Mouse (Mus musculus) bone marrow macrophage, adult 2 months (primary cell): ENCODE results near the gene Pcyt1a. TPM values are rescaled to one million over a fixed set of nuclear protein-coding genes. Genes with fewer than 3 reads are reported as not detected.

Experiments used
- H3K27ac ChIP-seq: 2 replicates; pipeline ENCODE4 v1.5.1; 2012; ENCODE audit warnings: low read depth, low read length; ENCODE audit not compliant: insufficient read depth
- H3K4me1 ChIP-seq: 2 replicates; pipeline ENCODE4 v1.6.1; 2012; ENCODE audit warnings: low read length; ENCODE audit not compliant: control insufficient read depth, insufficient read depth
- H3K4me3 ChIP-seq: 2 replicates; pipeline ENCODE4 v1.5.1; 2012; ENCODE audit warnings: mild to moderate bottlenecking, low read length, moderate library complexity; ENCODE audit not compliant: insufficient read depth
- CTCF ChIP-seq: IDR thresholded peaks from 2 replicates; pipeline ENCODE4 v1.5.1; 2012; ENCODE audit warnings: low read depth, mild to moderate bottlenecking, low read length, moderate library complexity
- POLR2A ChIP-seq: IDR thresholded peaks from 2 replicates; pipeline ENCODE4 v1.6.1; 2012; ENCODE audit warnings: mild to moderate bottlenecking, low read depth, low read length, borderline replicate concordance
- polyA plus RNA-seq: library from polyadenylated mRNA; stranded (reverse); fragments of >200 nt; gene quantifications from 2 replicates; pipeline ENCODE4 v1.2.4, GENCODE M21; 2012; ENCODE audit not compliant: missing spikeins, insufficient read depth, insufficient read length

Pcyt1a gene
- polyA plus RNA-seq, 1 experiment = 100 TPM

DNA sequence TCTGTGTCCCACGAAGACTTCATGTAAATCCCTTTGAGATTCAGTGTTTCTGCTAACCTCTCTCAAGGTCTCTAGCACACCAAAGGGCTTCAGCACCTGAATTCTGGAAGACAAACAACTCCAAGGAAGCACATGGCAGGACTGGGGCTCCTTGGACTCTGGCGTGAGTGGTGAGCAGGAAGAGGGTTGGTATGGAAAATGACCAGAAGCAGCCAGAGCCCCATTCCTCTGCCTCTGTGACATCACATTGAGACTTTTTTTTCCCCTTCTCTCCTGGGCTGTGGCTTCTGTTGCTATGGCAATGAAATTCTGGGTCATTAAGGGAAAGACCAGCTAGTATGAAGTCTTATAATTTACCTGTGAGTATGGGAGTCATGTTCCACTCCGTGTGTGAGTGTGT is 65.2 kb downstream of the Pcyt1a start, which contains the start of gene Zdhhc19:
TSS of gene Zdhhc19 (plus strand) at position 301 of the 400 bp plus-strand sequence.
- Histone ChIP-seq H3K4me3 (no peak within 1 kb of the TSS), H3K27ac (no peak within 1 kb of the TSS), H3K4me1 (no peaks in the 10 kb centered on the region)
- TF ChIP-seq POLR2A = no peak
- no peak for TF ChIP-seq CTCF

DNA sequence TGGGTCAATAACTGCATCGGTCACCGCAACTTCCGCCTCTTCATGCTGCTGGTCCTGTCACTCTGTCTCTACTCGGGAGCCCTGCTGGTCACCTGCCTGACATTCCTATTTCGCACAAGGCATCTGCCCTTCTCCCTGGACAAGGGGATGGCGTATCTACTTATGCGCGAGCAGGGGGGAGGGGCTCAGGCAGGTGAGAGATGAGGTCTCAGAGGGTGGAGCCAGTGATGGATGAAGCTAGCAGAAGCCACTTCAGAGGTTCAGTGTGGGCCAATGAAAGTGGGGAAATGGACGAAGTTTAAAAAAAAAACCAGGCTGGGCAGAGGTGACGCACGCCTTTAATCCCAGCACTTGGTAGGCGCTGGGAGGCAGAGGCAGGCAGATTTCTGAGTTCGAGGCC is 68.3 kb downstream of the Pcyt1a start:
- Histone ChIP-seq H3K4me3 (no peak overlapping the region), H3K27ac (no peak overlapping the region), H3K4me1 (peaks cover 2% of the 10 kb centered on the region)
- TF ChIP-seq CTCF (no peak), POLR2A (no peak)

GRCm38 (mm10) chr16:32499430-32500037 is 68.8 kb downstream of the Pcyt1a start:
- Histone ChIP-seq H3K27ac (no peak overlapping the region), H3K4me3 (no peak overlapping the region), H3K4me1 (peaks cover 2% of the 10 kb centered on the region)
- peak; percentile 82 for TF ChIP-seq CTCF
- TF ChIP-seq POLR2A = no peak

GRCm38 (mm10) chr16:32501459-32501858 is 70.7 kb downstream of the Pcyt1a start:
- Histone ChIP-seq H3K4me1 (peaks cover 2% of the 10 kb centered on the region), H3K27ac (no peak overlapping the region), H3K4me3 (no peak overlapping the region)
- TF ChIP-seq POLR2A (no peak), CTCF (no peak)

DNA sequence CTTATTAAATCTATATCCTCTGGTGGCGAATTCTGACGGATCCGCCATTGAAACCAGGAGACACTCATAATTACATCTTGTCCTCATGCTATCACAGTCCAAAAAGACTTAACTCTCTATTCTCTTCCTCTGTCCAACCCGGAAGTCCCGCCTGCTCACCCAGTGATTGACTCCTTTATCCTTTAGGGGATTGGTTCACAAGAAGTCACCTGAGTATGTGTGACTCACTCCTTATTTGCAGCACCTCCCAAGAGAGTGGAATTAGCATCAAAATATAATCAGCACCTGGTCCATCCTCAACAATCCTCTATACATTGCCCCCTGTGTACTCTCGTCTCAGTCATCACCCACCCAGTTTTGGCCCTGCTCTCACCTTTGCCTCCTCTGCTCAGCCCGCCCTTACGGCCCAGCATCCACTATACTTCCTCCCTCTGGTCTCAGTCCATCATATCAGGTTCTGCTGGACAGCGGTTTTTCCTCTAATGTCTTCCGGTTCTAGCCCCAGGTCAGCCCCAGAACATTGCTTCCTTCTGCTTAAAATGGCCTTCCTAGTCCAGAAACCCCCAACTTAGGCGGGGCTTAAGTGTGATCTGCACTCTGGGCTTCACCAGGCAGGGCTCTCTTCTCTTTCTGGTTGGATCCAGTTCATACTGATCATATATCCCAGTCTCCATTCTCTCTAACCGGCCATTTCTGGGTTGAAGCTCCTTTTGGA is 72.1 kb downstream of the Pcyt1a start:
- Histone ChIP-seq H3K4me1 (peaks cover 2% of the 10 kb centered on the region), H3K27ac (no peak overlapping the region), H3K4me3 (no peak overlapping the region)
- TF ChIP-seq POLR2A = no peak
- no peak for TF ChIP-seq CTCF

- Histone ChIP-seq H3K4me1 (peaks cover 2% of the 10 kb centered on the region), H3K4me3 (no peak overlapping the region), H3K27ac (no peak overlapping the region)
- no peak for TF ChIP-seq POLR2A
- TF ChIP-seq CTCF = no peak
These were observed 72.9 kb downstream of the Pcyt1a start for GRCm38 (mm10) chr16:32503633-32504032.

DNA sequence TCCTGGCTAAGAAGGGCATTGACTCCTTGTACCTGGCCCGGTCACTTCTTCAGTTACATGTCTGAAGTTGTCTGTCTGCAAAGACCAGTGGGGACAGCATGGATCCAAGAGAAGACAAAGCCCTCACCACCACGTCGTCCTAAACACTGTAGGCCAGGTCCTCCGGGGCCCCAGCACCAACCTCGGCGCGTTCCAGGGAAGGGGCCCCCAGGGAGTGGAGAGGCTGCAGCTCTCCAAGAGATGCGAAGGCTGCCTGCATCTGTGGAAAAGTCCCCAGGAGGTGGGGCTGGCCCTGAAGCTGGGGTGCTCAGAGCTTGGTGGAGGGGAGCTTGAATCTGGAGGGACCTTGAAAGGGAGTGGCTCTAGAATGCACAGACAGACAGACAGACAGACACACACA is 75.6 kb downstream of the Pcyt1a start:
- TF ChIP-seq POLR2A = no peak
- no peak for TF ChIP-seq CTCF
- Histone ChIP-seq H3K4me1 (peaks cover 2% of the 10 kb centered on the region), H3K27ac (no peak overlapping the region)

GRCm38 (mm10) chr16:32506868-32507267 is 76.1 kb downstream of the Pcyt1a start:
- no peak overlapping the region for H3K4me3 ChIP-seq
- no peak overlapping the region for H3K27ac ChIP-seq
- TF ChIP-seq POLR2A (no peak), CTCF (no peak)
- no peaks in the 10 kb centered on the region for H3K4me1 ChIP-seq

More for the DNA sequence above, 75.6 kb downstream of the Pcyt1a start:
- H3K4me3 ChIP-seq = no peak overlapping the region

DNA sequence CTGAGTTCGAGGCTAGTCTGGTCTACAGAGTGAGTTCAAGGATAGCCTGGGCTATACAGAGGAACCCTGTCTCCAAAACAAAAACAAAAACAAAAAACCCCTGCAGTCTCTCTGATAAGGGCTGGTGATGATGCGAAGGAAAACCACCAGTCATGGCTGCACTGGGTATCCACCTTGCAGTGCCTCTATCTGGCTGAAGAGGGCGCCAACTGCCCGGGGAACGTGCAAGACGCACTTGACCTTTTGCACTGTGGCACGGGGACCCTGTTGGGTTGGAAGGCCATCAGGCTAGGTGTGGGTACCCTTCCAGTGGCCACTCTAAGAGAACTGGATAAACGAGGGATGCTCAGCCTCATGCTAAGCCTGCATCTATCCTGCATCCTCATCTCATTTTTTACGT is 76.7 kb downstream of the Pcyt1a start:
- Histone ChIP-seq H3K4me1 (no peaks in the 10 kb centered on the region), H3K4me3 (no peak overlapping the region)
- TF ChIP-seq CTCF = peak; percentile 90
- TF ChIP-seq POLR2A = no peak

DNA sequence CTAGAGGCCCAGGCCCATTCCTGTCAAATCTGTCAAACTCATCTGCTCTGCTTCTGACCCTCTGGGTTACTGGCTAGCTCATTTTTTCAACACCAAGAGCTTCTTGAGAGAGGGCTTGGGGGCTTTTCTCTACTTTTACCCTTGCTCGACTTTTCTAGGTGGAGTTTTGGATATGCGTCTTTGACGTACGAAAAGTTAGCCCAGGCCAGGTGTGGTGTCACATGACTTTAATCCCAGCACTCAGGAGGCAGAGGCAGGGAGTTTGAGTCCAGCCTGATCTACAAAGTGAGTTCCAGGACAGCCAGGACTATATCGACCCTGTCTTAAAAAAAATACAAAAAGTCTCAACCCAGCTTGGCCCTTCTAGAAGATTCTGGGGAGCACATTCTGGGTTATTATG is 77.3 kb downstream of the Pcyt1a start:
- Histone ChIP-seq H3K4me1 (no peaks in the 10 kb centered on the region), H3K4me3 (no peak overlapping the region), H3K27ac (no peak overlapping the region)
- TF ChIP-seq CTCF (no peak), POLR2A (no peak)

More for the DNA sequence above, 76.7 kb downstream of the Pcyt1a start:
- no peak overlapping the region for H3K27ac ChIP-seq
